Mouse (Mus musculus) hindbrain, embryonic 12.5 days (tissue): ENCODE measurements at regions not wholly inside any gene's neighbourhood (a gene's known extent, or its start where the extent isn't known, plus 50 kb on each side); places are given as distances from the start of the nearest gene placed in this dataset.

Experiments
- ATAC-seq: fragments of 200-750 bp; cut with Nextera tagmentation; 2 replicates; pipeline ENCODE4 v1.8.0; 2017; ENCODE audit warnings: moderate TSS enrichment; ENCODE audit not compliant: low FRiP score
- H3K27ac ChIP-seq: fragments of 300-500 bp; sonication (generic); 2 replicates; pipeline ENCODE4 v1.5.1; 2016; ENCODE audit warnings: mild to moderate bottlenecking
- H3K27me3 ChIP-seq: fragments of 300-500 bp; sonication (generic); 2 replicates; pipeline ENCODE4 v1.6.1; 2016; ENCODE audit warnings: mild to moderate bottlenecking
- H3K36me3 ChIP-seq: fragments of 300-500 bp; sonication (generic); 2 replicates; pipeline ENCODE4 v1.6.1; 2016; ENCODE audit warnings: mild to moderate bottlenecking
- H3K4me1 ChIP-seq: fragments of 300-500 bp; sonication (generic); 2 replicates; pipeline ENCODE4 v1.6.1; 2016
- H3K4me2 ChIP-seq: fragments of 300-500 bp; sonication (generic); replicated peaks from 2 replicates; pipeline ENCODE4 v1.6.1; 2016; ENCODE audit warnings: mild to moderate bottlenecking
- H3K4me3 ChIP-seq: fragments of 300-500 bp; sonication (generic); 2 replicates; pipeline ENCODE4 v1.5.1; 2016; ENCODE audit warnings: mild to moderate bottlenecking
- H3K9ac ChIP-seq: fragments of 300-500 bp; sonication (generic); 2 replicates; pipeline ENCODE4 v1.6.1; 2016; ENCODE audit warnings: mild to moderate bottlenecking, moderate library complexity
- H3K9me3 ChIP-seq: fragments of 300-500 bp; sonication (generic); replicated peaks from 2 replicates; pipeline ENCODE4 v1.6.1; 2016; ENCODE audit warnings: mild to moderate bottlenecking
- WGBS: fragments of 180-500 bp; shearing (Covaris S2); methylation state at CpG from one replicate; pipeline ENCODE4 v1.1.7; 2016; 5-methylcytosine and 5-hydroxymethylcytosine counted together

- no peaks in the 10 kb centered on the region for H3K36me3 ChIP-seq
- no peak overlapping the region for H3K4me3 ChIP-seq
- H3K4me2 ChIP-seq = no peak overlapping the region
- H3K4me1 ChIP-seq = 0 out of 2 replicates have a peak, but pooled peaks cover 7% of the 10 kb centered on the region
- H3K27me3 ChIP-seq = no peaks in the 10 kb centered on the region
- no peak overlapping the region for H3K9ac ChIP-seq
- H3K27ac ChIP-seq = no peak overlapping the region
- H3K9me3 ChIP-seq = no peaks in the 10 kb centered on the region
- 42% methylated on average over 9 of the region's 9 CpGs for WGBS
- ATAC-seq = no peak
Measured at GRCm38 (mm10) chr11:89142527-89143154, 69.0 kb downstream of the Gm525 start.
